Mouse (Mus musculus) liver, embryonic 11.5 days (tissue): ENCODE data around the gene Rnf115. TPM values are rescaled to one million over a fixed set of nuclear protein-coding genes. Genes with fewer than 3 reads are reported as not detected.

Experiments used
- ATAC-seq: fragments of 200-750 bp; cut with Nextera tagmentation; replicated peaks from 2 replicates; pipeline ENCODE4 v1.8.0; 2017; ENCODE audit warnings: moderate number of reproducible peaks, mild to moderate bottlenecking, moderate TSS enrichment, moderate library complexity; ENCODE audit not compliant: low FRiP score
- DNase-seq: peaks from one replicate; pipeline ENCODE4 v3.0.0-alpha.2; 2017; ENCODE audit warnings: low spot score
- H3K27ac ChIP-seq: fragments of 300-500 bp; sonication (generic); 2 replicates; pipeline ENCODE4 v1.5.1; 2014; ENCODE audit warnings: mild to moderate bottlenecking, low read depth, low read length, control low read depth
- H3K27me3 ChIP-seq: fragments of 300-500 bp; sonication (generic); replicated peaks from 2 replicates; pipeline ENCODE4 v1.6.1; 2014; ENCODE audit warnings: low read length, mixed read lengths; ENCODE audit not compliant: control insufficient read depth, insufficient read depth
- H3K36me3 ChIP-seq: fragments of 300-500 bp; sonication (generic); 2 replicates; pipeline ENCODE4 v1.6.1; 2014; ENCODE audit warnings: mild to moderate bottlenecking, low read length, moderate library complexity, mixed read lengths; ENCODE audit not compliant: control insufficient read depth, insufficient read depth
- H3K4me1 ChIP-seq: fragments of 300-500 bp; sonication (generic); replicated peaks from 2 replicates; pipeline ENCODE4 v1.6.1; 2014; ENCODE audit warnings: low read length, mixed read lengths; ENCODE audit not compliant: control insufficient read depth, insufficient read depth
- H3K4me2 ChIP-seq: fragments of 300-500 bp; sonication (generic); 2 replicates; pipeline ENCODE4 v1.6.1; 2014; ENCODE audit warnings: mild to moderate bottlenecking, control low read depth, moderate library complexity
- H3K4me3 ChIP-seq: fragments of 300-500 bp; sonication (generic); 2 replicates; pipeline ENCODE4 v1.5.1; 2014; ENCODE audit warnings: low read depth, low read length, control low read depth
- H3K9ac ChIP-seq: fragments of 300-500 bp; sonication (generic); 2 replicates; pipeline ENCODE4 v1.6.1; 2014; ENCODE audit warnings: low read depth, low read length, control low read depth
- H3K9me3 ChIP-seq: fragments of 300-500 bp; sonication (generic); 2 replicates; pipeline ENCODE4 v1.6.1; 2016; ENCODE audit warnings: low read length, inconsistent platforms, mixed read lengths; ENCODE audit not compliant: control insufficient read depth
- WGBS: fragments of 180-500 bp; shearing (Covaris S2); extraction: QIAGEN DNeasy Blood & Tissue Kit; methylation state at CpG from one replicate; pipeline ENCODE4 v1.1.7; 2014; 5-methylcytosine and 5-hydroxymethylcytosine counted together
- polyA plus RNA-seq: library from polyadenylated mRNA; unstranded; fragments of >200 nt; fragmentation: Nextera tagmentation; extraction: Ambion mirVana; gene quantifications from 2 replicates; pipeline ENCODE4 v1.2.1, GENCODE M21; 2014

The Rnf115 gene
- polyA plus RNA-seq, 1 experiment from 2014 or later: 49.6 TPM

GRCm38 (mm10) chr3:96701003-96701402 lies 26.5 kb upstream of the Rnf115 start:
- Histone ChIP-seq H3K27ac (no peak overlapping the region), H3K4me1 (peaks cover 5% of the 10 kb centered on the region), H3K27me3 (no peaks in the 10 kb centered on the region), H3K4me2 (no peak overlapping the region), H3K4me3 (no peak overlapping the region), H3K9me3 (no peaks in the 10 kb centered on the region), H3K36me3 (no peaks in the 10 kb centered on the region), H3K9ac (no peak overlapping the region)
- DNase-seq (no peak), ATAC-seq (no peak)
- 87% methylated on average over 4 of the region's 4 CpGs for WGBS

DNA sequence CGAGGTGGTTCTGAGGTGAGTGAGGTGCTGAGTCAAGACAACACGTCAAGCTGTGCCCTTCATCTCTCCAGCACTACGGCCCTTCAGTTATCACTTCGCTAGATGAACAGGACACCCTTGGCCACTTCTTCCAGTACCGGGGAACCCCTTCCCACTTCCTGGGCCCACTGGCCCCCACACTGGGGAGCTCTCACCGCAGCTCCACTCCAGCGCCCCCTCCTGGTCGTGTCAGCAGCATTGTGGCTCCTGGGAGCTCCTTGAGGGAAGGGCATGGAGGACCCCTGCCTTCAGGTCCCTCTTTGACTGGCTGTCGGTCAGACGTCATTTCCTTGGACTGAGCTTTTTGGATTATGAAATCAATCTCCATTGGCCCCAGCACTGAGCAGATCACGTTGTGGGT lies 22.7 kb upstream of the Rnf115 start:
- Histone ChIP-seq H3K4me3 (no peak overlapping the region), H3K4me1 (no peaks in the 10 kb centered on the region; the same call in 1 of the 2 replicates), H3K27me3 (peaks cover 13% of the 10 kb centered on the region), H3K9me3 (no peaks in the 10 kb centered on the region), H3K4me2 (no peak overlapping the region), H3K9ac (no peak overlapping the region), H3K27ac (no peak overlapping the region), H3K36me3 (no peaks in the 10 kb centered on the region)
- ATAC-seq: no peak
- 61% methylated on average over 11 of the region's 11 CpGs for WGBS
- DNase-seq: no peak

DNA sequence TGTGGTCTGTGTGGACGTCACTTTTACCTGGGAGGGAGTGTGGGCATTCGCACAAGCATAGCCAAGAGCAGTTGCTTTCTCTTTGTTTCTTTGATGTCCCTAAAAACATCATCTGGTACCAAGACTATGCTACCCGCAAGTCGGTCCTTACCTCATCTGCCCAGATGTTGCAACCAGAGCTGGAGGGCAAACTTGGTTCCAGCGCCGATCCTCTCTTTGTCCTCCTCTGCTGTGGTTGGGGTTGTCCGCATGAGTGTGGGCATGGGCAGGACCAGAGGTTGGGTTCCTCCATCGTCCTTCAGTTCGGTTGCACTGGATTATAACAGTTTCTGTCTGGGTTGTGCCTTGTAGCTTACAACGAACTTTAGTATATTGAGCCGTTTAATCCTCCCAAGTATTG lies 21.2 kb upstream of the Rnf115 start:
- Histone ChIP-seq H3K4me2 (no peak overlapping the region), H3K27ac (no peak overlapping the region), H3K36me3 (peaks cover 8% of the 10 kb centered on the region), H3K9me3 (no peaks in the 10 kb centered on the region), H3K27me3 (peaks cover 13% of the 10 kb centered on the region), H3K4me3 (no peak overlapping the region), H3K4me1 (no peaks in the 10 kb centered on the region; the same call in 1 of the 2 replicates), H3K9ac (no peak overlapping the region)
- DNase-seq: no peak
- no peak for ATAC-seq
- WGBS: 90% methylated on average over 11 of the region's 11 CpGs

GRCm38 (mm10) chr3:96706984-96707383 lies 20.5 kb upstream of the Rnf115 start:
- no peak overlapping the region for H3K4me3 ChIP-seq
- H3K27me3 ChIP-seq: peaks cover 13% of the 10 kb centered on the region
- no peak for DNase-seq
- H3K4me1 ChIP-seq: no peaks in the 10 kb centered on the region; the same call in 1 of the 2 replicates
- H3K27ac ChIP-seq: no peak overlapping the region
- WGBS: 68% methylated on average over 7 of the region's 7 CpGs
- no peaks in the 10 kb centered on the region for H3K9me3 ChIP-seq
- H3K4me2 ChIP-seq: no peak overlapping the region
- no peak for ATAC-seq
- no peak overlapping the region for H3K9ac ChIP-seq
- peaks cover 14% of the 10 kb centered on the region for H3K36me3 ChIP-seq

- Histone ChIP-seq H3K9ac (peak within 1 kb of the TSS; percentile 65), H3K9me3 (no peaks in the 10 kb centered on the region), H3K4me1 (no peaks in the 10 kb centered on the region; the same call in 1 of the 2 replicates), H3K27ac (no peak within 1 kb of the TSS), H3K4me3 (peak within 1 kb of the TSS; percentile 54), H3K27me3 (peaks cover 13% of the 10 kb centered on the region), H3K4me2 (peak within 1 kb of the TSS; percentile 97), H3K36me3 (peaks cover 19% of the 10 kb centered on the region)
- WGBS: 6% methylated on average over 42 of the region's 42 CpGs
- peak; percentile 79 for DNase-seq
- peak; percentile 87 for ATAC-seq
Observed at GRCm38 (mm10) chr3:96707903-96708683, 19.4 kb upstream of the Rnf115 start, which contains the start of gene Nudt17. TSS of gene Nudt17 (minus strand) at chr3:96708562.

DNA sequence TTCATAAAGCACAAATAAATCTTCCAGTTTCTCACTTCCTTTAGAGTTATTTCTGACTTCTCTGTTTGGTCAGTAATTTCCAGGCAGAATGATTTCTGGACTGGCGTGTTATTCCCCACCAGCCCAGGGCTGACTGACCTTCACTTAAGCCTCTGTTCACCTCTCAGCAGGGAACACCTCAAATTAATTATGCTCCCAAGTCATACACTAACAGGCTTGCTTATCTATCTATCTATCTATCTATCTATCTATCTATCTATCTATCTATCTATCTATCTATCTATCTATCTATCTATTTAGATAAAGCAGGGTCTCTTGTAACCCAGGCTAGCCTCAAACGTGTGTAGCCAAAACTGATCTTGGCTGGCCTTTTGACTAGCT lies 18.8 kb upstream of the Rnf115 start:
- no peak overlapping the region for H3K9ac ChIP-seq
- 57% methylated on average over 2 of the region's 2 CpGs for WGBS
- H3K27ac ChIP-seq: no peak overlapping the region
- peaks cover 25% of the 10 kb centered on the region for H3K36me3 ChIP-seq
- H3K9me3 ChIP-seq: no peaks in the 10 kb centered on the region
- H3K27me3 ChIP-seq: peaks cover 13% of the 10 kb centered on the region
- no peaks in the 10 kb centered on the region; the same call in 1 of the 2 replicates for H3K4me1 ChIP-seq
- DNase-seq (no peak), ATAC-seq (peak; percentile 6; the same call in 1 of the 2 replicates)
- peak overlapping the region; percentile 54; the same call in 1 of the 2 replicates for H3K4me3 ChIP-seq
- peak overlapping the region; percentile 97 for H3K4me2 ChIP-seq

- H3K4me1 ChIP-seq: no peaks in the 10 kb centered on the region
- peaks cover 43% of the 10 kb centered on the region for H3K36me3 ChIP-seq
- no peaks in the 10 kb centered on the region for H3K9me3 ChIP-seq
- no peak overlapping the region for H3K9ac ChIP-seq
- DNase-seq (no peak), ATAC-seq (no peak)
- no peak overlapping the region for H3K27ac ChIP-seq
- H3K4me2 ChIP-seq: no peak overlapping the region
- H3K27me3 ChIP-seq: no peaks in the 10 kb centered on the region
- no peak overlapping the region for H3K4me3 ChIP-seq
- WGBS: 87% methylated on average over 5 of the region's 5 CpGs
Observed at GRCm38 (mm10) chr3:96714286-96714685, 13.2 kb upstream of the Rnf115 start.

GRCm38 (mm10) chr3:96715854-96716253 lies 11.6 kb upstream of the Rnf115 start:
- 0 out of 2 replicates have a peak, but pooled peaks have one; percentile 45 for ATAC-seq
- H3K27ac ChIP-seq: no peak overlapping the region
- no peaks in the 10 kb centered on the region for H3K9me3 ChIP-seq
- peaks cover 38% of the 10 kb centered on the region for H3K36me3 ChIP-seq
- no peak overlapping the region for H3K4me2 ChIP-seq
- no peaks in the 10 kb centered on the region for H3K4me1 ChIP-seq
- no peak for DNase-seq
- H3K27me3 ChIP-seq: no peaks in the 10 kb centered on the region
- H3K9ac ChIP-seq: no peak overlapping the region
- 47% methylated on average over 2 of the region's 2 CpGs for WGBS
- no peak overlapping the region for H3K4me3 ChIP-seq

DNA sequence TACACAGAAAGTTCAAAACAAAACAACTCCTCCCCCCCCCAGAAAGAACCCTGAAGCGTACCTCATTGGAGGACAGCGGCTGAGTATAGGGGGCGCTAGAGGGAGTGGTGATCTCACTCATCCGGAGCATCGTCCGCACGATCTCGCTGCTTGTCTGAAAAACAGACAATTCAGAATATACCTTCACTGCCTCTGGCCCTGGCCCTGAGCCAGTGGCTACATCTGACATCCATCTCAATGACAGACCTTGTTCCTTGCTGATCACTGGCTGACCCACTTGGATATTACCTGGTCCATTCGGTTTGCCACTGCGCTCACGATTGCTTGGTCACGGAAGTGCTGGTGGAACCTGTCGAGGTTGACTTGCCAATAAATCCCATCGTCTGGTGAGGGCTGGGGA lies 8.3 kb upstream of the Rnf115 start:
- Histone ChIP-seq H3K27ac (no peak overlapping the region), H3K4me2 (no peak overlapping the region), H3K36me3 (peaks cover 23% of the 10 kb centered on the region), H3K4me3 (no peak overlapping the region), H3K4me1 (peaks cover 8% of the 10 kb centered on the region; the same call in 1 of the 2 replicates), H3K27me3 (no peaks in the 10 kb centered on the region), H3K9me3 (no peaks in the 10 kb centered on the region), H3K9ac (no peak overlapping the region)
- 56% methylated on average over 14 of the region's 14 CpGs for WGBS
- 0 out of 2 replicates have a peak, but pooled peaks have one; percentile 40 for ATAC-seq
- DNase-seq: no peak
